Mouse (Mus musculus): ENCODE measurements around the gene Adcy4.

Gene Adcy4

GRCm38 (mm10) chr14:55788256-55789050 is 4.6 kb upstream of the Adcy4 start, which contains the start of gene Ripk3:
TSS of gene Ripk3 (minus strand) at chr14:55788865.
- DNase-seq (ENCODE audit: low spot score in 2 of 2) = no peak

GRCm38 (mm10) chr14:55787731-55788130 is 3.8 kb upstream of the Adcy4 start:
- DNase-seq (ENCODE audit: low spot score in 2 of 2) = no peak

GRCm38 (mm10) chr14:55785195-55785594 is 1.3 kb upstream of the Adcy4 start:
- no peak for DNase-seq (ENCODE audit: low spot score in 2 of 2)

GRCm38 (mm10) chr14:55783171-55783957 is 531 bp downstream of the Adcy4 start:
- DNase-seq (ENCODE audit: low spot score in 2 of 2) = no peak

GRCm38 (mm10) chr14:55782361-55782960 is 1.4 kb downstream of the Adcy4 start:
- no peak for DNase-seq (ENCODE audit: low spot score in 2 of 2)

- peak in 1 of 2 experiments; percentile 65 for DNase-seq (ENCODE audit: low spot score in 2 of 2)
Observed at GRCm38 (mm10) chr14:55781310-55781709, 2.6 kb downstream of the Adcy4 start.

GRCm38 (mm10) chr14:55780736-55781135 is 3.2 kb downstream of the Adcy4 start:
- DNase-seq (ENCODE audit: low spot score in 2 of 2) = no peak

- DNase-seq (ENCODE audit: low spot score in 2 of 2) = no peak
Observed at GRCm38 (mm10) chr14:55779656-55780055, 4.2 kb downstream of the Adcy4 start.

- peak in 1 of 2 experiments; percentile 1 for DNase-seq (ENCODE audit: low spot score in 2 of 2)
Observed at GRCm38 (mm10) chr14:55778686-55779085, 5.2 kb downstream of the Adcy4 start.

- DNase-seq (ENCODE audit: low spot score in 2 of 2) = peak in 1 of 2 experiments; percentile 1
Observed at GRCm38 (mm10) chr14:55777806-55778205, 6.1 kb downstream of the Adcy4 start.

- no peak for DNase-seq (ENCODE audit: low spot score in 2 of 2)
Observed at GRCm38 (mm10) chr14:55777176-55777575, 6.7 kb downstream of the Adcy4 start.

GRCm38 (mm10) chr14:55776711-55777110 is 7.2 kb downstream of the Adcy4 start:
- no peak for DNase-seq (ENCODE audit: low spot score in 2 of 2)

- DNase-seq (ENCODE audit: low spot score in 2 of 2) = no peak
Observed at GRCm38 (mm10) chr14:55769087-55769703, 14.7 kb downstream of the Adcy4 start.

GRCm38 (mm10) chr14:55768555-55768954 is 15.3 kb downstream of the Adcy4 start:
- no peak for DNase-seq (ENCODE audit: low spot score in 2 of 2)

GRCm38 (mm10) chr14:55767519-55768414 is 16.1 kb downstream of the Adcy4 start:
- no peak for DNase-seq (ENCODE audit: low spot score in 2 of 2)

- no peak for DNase-seq (ENCODE audit: low spot score in 2 of 2)
Observed at GRCm38 (mm10) chr14:55765696-55766095, 18.2 kb downstream of the Adcy4 start, which contains the start of gene Ltb4r1. TSS of gene Ltb4r1 (plus strand) at chr14:55765962.

GRCm38 (mm10) chr14:55763166-55763565 is 20.7 kb downstream of the Adcy4 start:
- DNase-seq (ENCODE audit: low spot score in 2 of 2) = no peak

- no peak for DNase-seq (ENCODE audit: low spot score in 2 of 2)
Observed at GRCm38 (mm10) chr14:55762001-55762821, 21.7 kb downstream of the Adcy4 start.

GRCm38 (mm10) chr14:55761163-55761562 is 22.7 kb downstream of the Adcy4 start, which contains the start of gene Ltb4r2:
TSS of gene Ltb4r2 (plus strand) at chr14:55761428.
- no peak for DNase-seq (ENCODE audit: low spot score in 2 of 2)

- peak in 1 of 2 experiments; percentile 86 for DNase-seq (ENCODE audit: low spot score in 2 of 2)
Observed at GRCm38 (mm10) chr14:55760156-55760555, 23.7 kb downstream of the Adcy4 start.
